Mouse (Mus musculus) heart, postnatal 14 days (tissue): ENCODE results near the gene Sned1. TPM values are rescaled to one million over a fixed set of nuclear protein-coding genes. Genes with fewer than 3 reads are reported as not detected.
A peak's percentile ranks its signal among the peaks of the same experiment; 100 is the strongest.
"Not testable (repeated sequence)": the region's sequence is repeated elsewhere in the genome, so short reads cannot be mapped to it uniquely, and the experiment has no call there.

Experiments used
- DNase-seq, 2 experiments: peaks; one replicate each; pipeline ENCODE4 v3.0.0; 2021 to 2022
- intact Hi-C: fragments of 180-260 bp; cut with DNase I; formaldehyde crosslinking; loops from one replicate; pipeline ENCODE4 v1.15.1; 2025
- long read RNA-seq, 2 experiments: library from polyadenylated mRNA; stranded (forward); transcript quantifications; one replicate each; pipeline ENCODE4 v2.0.0; 2021
- total RNA-seq, 2 experiments: library from RNA; stranded (reverse); gene quantifications; 2 replicates each; pipeline ENCODE4 v1.2.3; 2021

Gene Sned1
- total RNA-seq = 10 to 100 TPM; 16.2 to 19.0 TPM
- long read RNA-seq, experiment 1, full-length matches to known transcripts = 2 of 7 reads
- long read RNA-seq, experiment 1, partial matches to known transcripts = 1 of 7 reads
- long read RNA-seq, experiment 1, other reads (novel, unspliced or antisense) = 4 of 7 reads
- long read RNA-seq, experiment 2, full-length matches to known transcripts = 4 of 5 reads
- long read RNA-seq, experiment 2, partial matches to known transcripts = 1 of 5 reads
- long read RNA-seq, experiment 2, other reads (novel, unspliced or antisense) = 0 of 5 reads

- intact Hi-C loops = loop anchor here (2.0 to 5.0 kb wide), 2 partner anchors 61 to 106 kb away; partner anchors contain the start of genes Pask and Ppp1r7
- DNase-seq = peak; percentile 92
These were observed at the start of gene Sned1 for GRCm38 (mm10) chr1:93235576-93236544. Gene Sned1, plus strand, starts transcription at chr1:93235841.

GRCm38 (mm10) chr1:93190726-93191305 lies 44.8 kb upstream of the Sned1 start:
- intact Hi-C loops = no loop called here
- no peak for DNase-seq

GRCm38 (mm10) chr1:93194961-93195360 lies 40.7 kb upstream of the Sned1 start:
- no peak for DNase-seq
- intact Hi-C loops = no loop called here

GRCm38 (mm10) chr1:93197454-93197853 lies 38.2 kb upstream of the Sned1 start:
- intact Hi-C loops, DNase-seq: not testable (repeated sequence)

GRCm38 (mm10) chr1:93197916-93198315 lies 37.7 kb upstream of the Sned1 start:
- no peak for DNase-seq
- intact Hi-C loops = no loop called here

GRCm38 (mm10) chr1:93206277-93206970 lies 29.2 kb upstream of the Sned1 start:
- intact Hi-C loops = no loop called here

GRCm38 (mm10) chr1:93207536-93208064 lies 28.0 kb upstream of the Sned1 start:
- intact Hi-C loops = no loop called here
- DNase-seq = no peak

More at GRCm38 (mm10) chr1:93206277-93206970, 29.2 kb upstream of the Sned1 start:
- DNase-seq = no peak

GRCm38 (mm10) chr1:93210213-93210641 lies 25.4 kb upstream of the Sned1 start:
- intact Hi-C loops = no loop called here

GRCm38 (mm10) chr1:93211019-93211418 lies 24.6 kb upstream of the Sned1 start:
- DNase-seq = no peak
- intact Hi-C loops = no loop called here

More at GRCm38 (mm10) chr1:93210213-93210641, 25.4 kb upstream of the Sned1 start:
- DNase-seq = peak; percentile 84 to 85

- intact Hi-C loops = no loop called here
- peak; percentile 51 to 58 for DNase-seq
These were observed 24.0 kb upstream of the Sned1 start for GRCm38 (mm10) chr1:93211549-93212220.

- DNase-seq = no peak
- intact Hi-C loops = no loop called here
These were observed 23.2 kb upstream of the Sned1 start for GRCm38 (mm10) chr1:93212441-93212840.

- DNase-seq = no peak
- intact Hi-C loops = no loop called here
These were observed 21.0 kb upstream of the Sned1 start for GRCm38 (mm10) chr1:93214612-93215011.

- peak; percentile 45 to 61 for DNase-seq
- intact Hi-C loops = no loop called here
These were observed 18.7 kb upstream of the Sned1 start for GRCm38 (mm10) chr1:93216839-93217497.

- intact Hi-C loops = no loop called here
- DNase-seq = peak; percentile 28 to 48
These were observed 18.1 kb upstream of the Sned1 start for GRCm38 (mm10) chr1:93217530-93217929.

GRCm38 (mm10) chr1:93220776-93221175 lies 14.9 kb upstream of the Sned1 start:
- intact Hi-C loops = no loop called here
- no peak for DNase-seq

- intact Hi-C loops = no loop called here
- peak; percentile 44 to 58 for DNase-seq
These were observed 11.7 kb upstream of the Sned1 start for GRCm38 (mm10) chr1:93223972-93224371.

- intact Hi-C loops = no loop called here
- DNase-seq = no peak
These were observed 10.4 kb upstream of the Sned1 start for GRCm38 (mm10) chr1:93225226-93225625.

GRCm38 (mm10) chr1:93225731-93226520 lies 9.7 kb upstream of the Sned1 start:
- intact Hi-C loops = no loop called here

More at GRCm38 (mm10) chr1:93225731-93226520, 9.7 kb upstream of the Sned1 start:
- no peak for DNase-seq
